ENCODE assay signal across 28 mouse cellular contexts in genomic region chr10:30094603-30095002, GRCm38 (mm10).
"Had no signal": no experiment of that assay in that cellular context is flagged by ENCODE, and none has a peak within 500 bp of the region (broad histone marks: within the 10 kb centered on the region; RNA-seq: fewer than 3 reads in every experiment).

No protein-coding gene starts in this region.

- H3K9ac ChIP-seq: heart, embryonic 12.5 days; hindbrain, embryonic 12.5 days; hindbrain, embryonic 14.5 days; intestine, embryonic 15.5 days; limb, embryonic 12.5 days; liver, embryonic 13.5 days; liver, embryonic 15.5 days had no signal

- H3K27me3 ChIP-seq: heart, embryonic 12.5 days; hindbrain, embryonic 12.5 days; intestine, embryonic 15.5 days; limb, embryonic 12.5 days; liver, embryonic 13.5 days; liver, embryonic 15.5 days had no signal

- H3K9me3 ChIP-seq: heart, embryonic 10.5 days; heart, embryonic 12.5 days; hindbrain, embryonic 10.5 days; hindbrain, embryonic 12.5 days; intestine, embryonic 15.5 days; limb, embryonic 10.5 days; limb, embryonic 12.5 days; liver, embryonic 13.5 days; liver, embryonic 15.5 days had no signal

- H3K4me3 ChIP-seq: gastrocnemius, adult 2 months; heart, embryonic 10.5 days; heart, embryonic 12.5 days; hindbrain, embryonic 10.5 days; hindbrain, embryonic 12.5 days; intestine, embryonic 15.5 days; layer of hippocampus, adult 2 months; left cerebral cortex, adult 2 months; limb, embryonic 10.5 days; limb, embryonic 12.5 days; liver, embryonic 13.5 days; liver, embryonic 15.5 days had no signal

- DNase-seq: gastrocnemius, adult 2 months; gastrocnemius, postnatal 10 days; gastrocnemius, postnatal 25 days; heart, adult 18-20 months; heart, postnatal 10 days; heart, postnatal 4 days; kidney, adult 18-20 months; kidney, adult 8-10 months; kidney, postnatal 10 days; kidney, postnatal 25 days; kidney, postnatal 4 days; liver; liver, embryonic 13.5 days had no signal

- ATAC-seq: hindbrain, embryonic 16.5 days; inflammation-experienced regulatory T-cells, adult 6 months; intestine, embryonic 15.5 days; intestine, postnatal 0 days had no signal

- H3K36me3 ChIP-seq: heart, embryonic 10.5 days; heart, embryonic 12.5 days; hindbrain, embryonic 10.5 days; hindbrain, embryonic 12.5 days; intestine, embryonic 15.5 days; limb, embryonic 10.5 days; limb, embryonic 12.5 days; liver, embryonic 13.5 days; liver, embryonic 15.5 days had no signal

- H3K4me1 ChIP-seq: heart, embryonic 10.5 days; heart, embryonic 12.5 days; hindbrain, embryonic 12.5 days; intestine, embryonic 15.5 days; limb, embryonic 10.5 days; limb, embryonic 12.5 days; liver, embryonic 13.5 days; liver, embryonic 15.5 days had no signal

- H3K27ac ChIP-seq: gastrocnemius, adult 2 months; heart, embryonic 10.5 days; hindbrain, embryonic 10.5 days; hindbrain, embryonic 12.5 days; hindbrain, embryonic 14.5 days; intestine, embryonic 15.5 days; layer of hippocampus, adult 2 months; left cerebral cortex, adult 2 months; limb, embryonic 10.5 days; limb, embryonic 12.5 days; liver, embryonic 13.5 days; liver, embryonic 15.5 days had no signal

- H3K4me2 ChIP-seq: heart, embryonic 12.5 days; hindbrain, embryonic 12.5 days; hindbrain, embryonic 14.5 days; intestine, embryonic 15.5 days; limb, embryonic 12.5 days; liver, embryonic 11.5 days; liver, embryonic 13.5 days; liver, embryonic 15.5 days had no signal
